Mouse (Mus musculus): ENCODE data around the gene Ptov1.

DNA sequence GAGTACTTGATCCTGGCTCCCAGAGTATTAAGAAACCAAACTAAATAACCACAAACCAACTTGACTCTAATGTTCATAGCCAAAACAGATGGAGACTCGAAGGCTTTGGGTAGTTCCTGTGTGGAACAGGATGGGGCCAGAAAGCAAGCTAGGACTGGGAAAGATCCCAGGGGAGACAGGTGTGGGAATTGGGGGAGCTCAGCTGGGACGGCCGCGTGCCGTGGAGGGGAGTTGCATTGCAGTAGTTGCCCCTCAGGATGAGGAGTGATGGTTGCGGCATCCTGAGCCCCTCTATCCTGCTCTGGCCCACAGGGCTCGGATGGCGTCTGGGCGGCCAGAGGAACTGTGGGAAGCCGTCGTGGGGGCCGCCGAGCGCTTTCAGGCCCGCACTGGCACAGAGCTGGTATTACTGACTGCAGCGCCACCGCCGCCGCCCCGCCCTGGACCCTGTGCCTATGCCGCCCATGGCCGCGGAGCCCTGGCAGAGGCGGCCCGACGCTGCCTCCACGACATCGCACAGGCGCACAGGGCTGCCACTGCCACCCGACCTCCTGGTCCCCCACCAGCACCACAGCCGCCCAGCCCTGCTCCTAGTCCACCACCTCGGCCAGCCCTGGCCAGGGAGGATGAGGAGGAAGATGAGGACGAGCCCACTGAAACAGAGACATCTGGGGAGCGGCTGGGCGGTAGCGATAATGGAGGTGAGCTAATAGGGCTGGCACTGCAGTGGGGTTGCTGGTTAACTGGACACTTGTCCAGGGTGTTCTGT lies 17.1 kb downstream of the Ptov1 start:
- no peak for TF ChIP-seq USF1 (IDR thresholded peaks at IDR 0.05; ENCODE audit: low read depth)
- TF ChIP-seq POLR2A (IDR thresholded peaks at IDR 0.05; ENCODE audit: insufficient read length, low read depth) = no peak
- TF ChIP-seq POLR2AphosphoS2 (IDR thresholded peaks at IDR 0.05; ENCODE audit: insufficient read length, low read depth) = peak; percentile 35
- no peak for TF ChIP-seq TCF12 (IDR thresholded peaks at IDR 0.05; ENCODE audit: insufficient read depth, poor library complexity, severe bottlenecking)
- no peak for TF ChIP-seq MAX (IDR thresholded peaks at IDR 0.05; ENCODE audit: low read depth)
- TF ChIP-seq SRF (IDR thresholded peaks at IDR 0.05; ENCODE audit: control insufficient read depth, insufficient read length, low read depth) = no peak
- TF ChIP-seq CEBPB (IDR thresholded peaks at IDR 0.05; ENCODE audit: insufficient read depth, poor library complexity, severe bottlenecking) = no peak
- no peak for TF ChIP-seq TCF3 (IDR thresholded peaks at IDR 0.05; ENCODE audit: insufficient read length, low read depth)
- TF ChIP-seq MYOG (IDR thresholded peaks at IDR 0.05; ENCODE audit: control insufficient read depth in 1 of 3, insufficient read depth in 1 of 3, insufficient read length in 2 of 3, low read depth in 2 of 3) = no peak

All from myocyte (in vitro differentiated cells).